Mouse (Mus musculus) midbrain, postnatal 0 days (tissue): ENCODE measurements around the gene Svbp. TPM values are rescaled to one million over a fixed set of nuclear protein-coding genes. Genes with fewer than 3 reads are reported as not detected.

ENCODE experiments used
- ATAC-seq: fragments of 200-750 bp; cut with Nextera tagmentation; 2 replicates; pipeline ENCODE4 v1.8.0; 2017; ENCODE audit warnings: moderate number of reproducible peaks, mild to moderate bottlenecking, moderate TSS enrichment, moderate library complexity; ENCODE audit not compliant: low FRiP score
- DNase-seq: peaks from one replicate; pipeline ENCODE4 v3.0.0-alpha.2; 2015; ENCODE audit warnings: low spot score
- H3K27ac ChIP-seq: fragments of 300-500 bp; sonication (generic); 2 replicates; pipeline ENCODE4 v1.5.1; 2014; ENCODE audit warnings: low read depth, mild to moderate bottlenecking, low read length, mixed read lengths
- H3K27me3 ChIP-seq: fragments of 300-500 bp; sonication (generic); 2 replicates; pipeline ENCODE4 v1.6.1; 2014; ENCODE audit warnings: low read length, control low read depth, mixed read lengths; ENCODE audit not compliant: insufficient read depth
- H3K36me3 ChIP-seq: fragments of 300-500 bp; sonication (generic); 2 replicates; pipeline ENCODE4 v1.6.1; 2014; ENCODE audit warnings: low read length, control low read depth, mixed read lengths; ENCODE audit not compliant: insufficient read depth
- H3K4me1 ChIP-seq: fragments of 300-500 bp; sonication (generic); 2 replicates; pipeline ENCODE4 v1.6.1; 2014; ENCODE audit warnings: mild to moderate bottlenecking, control low read depth, antibody characterized with exemption, low read length, mixed read lengths; ENCODE audit not compliant: insufficient read depth
- H3K4me2 ChIP-seq: fragments of 300-500 bp; sonication (generic); 2 replicates; pipeline ENCODE4 v1.6.1; 2014; ENCODE audit warnings: low read depth, mild to moderate bottlenecking, low read length, mixed read lengths; ENCODE audit not compliant: poor library complexity, severe bottlenecking
- H3K4me3 ChIP-seq: fragments of 300-500 bp; sonication (generic); 2 replicates; pipeline ENCODE4 v1.5.1; 2014; ENCODE audit warnings: low read depth, mild to moderate bottlenecking, low read length, moderate library complexity
- H3K9ac ChIP-seq: fragments of 300-500 bp; sonication (generic); replicated peaks from 2 replicates; pipeline ENCODE4 v1.6.1; 2014; ENCODE audit warnings: mild to moderate bottlenecking, low read length, moderate library complexity, mixed read lengths; ENCODE audit not compliant: poor library complexity, severe bottlenecking
- H3K9me3 ChIP-seq: fragments of 300-500 bp; sonication (generic); 2 replicates; pipeline ENCODE4 v1.6.1; 2016; ENCODE audit warnings: low read length, control low read depth
- CTCF ChIP-seq: IDR thresholded peaks from 2 replicates; pipeline ENCODE4 v1.5.1; 2016; ENCODE audit warnings: antibody characterized with exemption, mild to moderate bottlenecking
- WGBS: fragments of 180-500 bp; shearing (Covaris S2); extraction: QIAGEN DNeasy Blood & Tissue Kit; methylation state at CpG from one replicate; pipeline ENCODE4 v1.1.7; 2014; 5-methylcytosine and 5-hydroxymethylcytosine counted together
- polyA plus RNA-seq: library from polyadenylated mRNA; unstranded; fragments of >200 nt; fragmentation: Nextera tagmentation; extraction: Ambion mirVana; gene quantifications from 2 replicates; pipeline ENCODE4 v1.2.1, GENCODE M21; 2015
- total RNA-seq: library from RNA; depleted of rRNA; stranded (reverse); fragments of >200 nt; gene quantifications from 2 replicates; pipeline ENCODE4 v1.2.3, GENCODE M21; 2014

The Svbp gene
- total and polyA plus RNA-seq, 2 experiments from 2014 or later, result 66.3 to 196 TPM

DNA sequence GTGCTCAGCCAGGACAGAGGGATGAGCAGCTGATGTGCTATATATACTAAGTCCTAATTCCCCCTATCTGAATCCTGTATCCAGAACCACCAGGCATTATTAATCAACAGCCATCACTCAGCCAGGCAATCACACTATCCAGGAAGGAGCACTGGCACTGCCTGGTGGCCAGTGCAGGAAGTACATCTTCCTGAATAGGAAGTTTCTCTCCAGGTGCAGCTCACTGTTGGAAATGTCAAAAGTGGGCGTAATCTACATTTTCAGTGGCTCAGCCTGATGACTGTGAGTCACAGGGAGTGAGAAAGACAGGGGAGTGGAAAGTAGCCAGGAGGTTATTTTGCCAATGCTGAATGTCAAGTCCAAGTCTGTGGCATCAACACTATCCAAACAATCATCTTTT lies 28.6 kb downstream of the Svbp start:
- WGBS, result 96% methylated on average over 1 of the region's 1 CpGs
- H3K27me3 ChIP-seq, result no peaks in the 10 kb centered on the region
- DNase-seq (peak; percentile 22), ATAC-seq (no peak)
- H3K4me1 ChIP-seq, result no peaks in the 10 kb centered on the region
- no peak overlapping the region for H3K4me3 ChIP-seq
- H3K9ac ChIP-seq, result no peak overlapping the region
- no peak overlapping the region for H3K4me2 ChIP-seq
- H3K27ac ChIP-seq, result no peak overlapping the region
- peak; percentile 71 for TF ChIP-seq CTCF
- peaks cover 29% of the 10 kb centered on the region for H3K36me3 ChIP-seq
- H3K9me3 ChIP-seq, result no peaks in the 10 kb centered on the region

DNA sequence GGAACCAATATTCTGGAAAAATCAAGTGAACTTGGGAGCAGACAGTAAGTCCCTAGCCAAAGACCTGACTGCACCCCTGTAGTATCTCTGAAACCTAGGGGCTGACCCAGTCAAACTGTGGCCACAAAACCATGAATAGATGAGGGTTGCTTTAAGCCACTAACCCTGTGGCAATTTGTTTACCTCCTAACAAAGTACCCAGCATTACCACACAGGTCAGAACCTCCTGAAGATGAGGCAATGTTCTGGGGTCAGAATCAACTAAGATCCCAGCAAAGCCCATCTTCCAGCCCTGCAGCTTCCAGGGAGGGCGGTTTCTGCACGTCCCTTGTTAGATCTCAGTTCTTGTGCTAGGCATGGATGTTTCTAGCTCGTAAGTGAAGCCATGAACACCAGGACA lies 29.4 kb downstream of the Svbp start:
- 97% methylated on average over 3 of the region's 3 CpGs for WGBS
- Histone ChIP-seq H3K4me2 (no peak overlapping the region), H3K4me1 (no peaks in the 10 kb centered on the region), H3K4me3 (no peak overlapping the region), H3K36me3 (peaks cover 29% of the 10 kb centered on the region), H3K27ac (no peak overlapping the region), H3K9ac (no peak overlapping the region), H3K27me3 (no peaks in the 10 kb centered on the region), H3K9me3 (no peaks in the 10 kb centered on the region)
- TF ChIP-seq CTCF, result no peak
- DNase-seq, result no peak
- ATAC-seq, result no peak

DNA sequence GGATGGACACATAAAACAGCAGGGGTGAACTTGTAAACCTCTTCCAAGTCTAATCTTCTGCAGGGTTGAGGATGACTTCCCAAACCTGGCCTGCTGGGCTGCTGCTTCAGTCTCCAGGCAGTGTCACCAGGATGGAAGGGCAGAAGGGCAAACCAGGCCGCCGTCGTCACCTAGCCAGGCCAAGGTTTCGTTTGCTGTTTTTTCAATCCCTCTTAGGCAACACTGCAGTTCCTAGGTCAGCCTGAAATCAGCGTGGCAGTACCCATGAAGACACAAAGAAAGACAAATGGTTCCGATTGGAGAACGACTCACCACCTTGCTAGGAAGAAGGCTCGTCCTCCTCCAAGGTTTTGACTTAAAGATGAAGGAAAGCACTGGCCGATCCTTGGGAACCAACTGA lies 30.6 kb downstream of the Svbp start:
- no peak overlapping the region for H3K4me2 ChIP-seq
- TF ChIP-seq CTCF, result no peak
- H3K27me3 ChIP-seq, result no peaks in the 10 kb centered on the region
- H3K36me3 ChIP-seq, result peaks cover 29% of the 10 kb centered on the region
- no peak overlapping the region for H3K9ac ChIP-seq
- DNase-seq (no peak), ATAC-seq (no peak)
- H3K9me3 ChIP-seq, result no peaks in the 10 kb centered on the region
- H3K27ac ChIP-seq, result no peak overlapping the region
- WGBS, result 91% methylated on average over 9 of the region's 9 CpGs
- no peaks in the 10 kb centered on the region for H3K4me1 ChIP-seq
- H3K4me3 ChIP-seq, result no peak overlapping the region

DNA sequence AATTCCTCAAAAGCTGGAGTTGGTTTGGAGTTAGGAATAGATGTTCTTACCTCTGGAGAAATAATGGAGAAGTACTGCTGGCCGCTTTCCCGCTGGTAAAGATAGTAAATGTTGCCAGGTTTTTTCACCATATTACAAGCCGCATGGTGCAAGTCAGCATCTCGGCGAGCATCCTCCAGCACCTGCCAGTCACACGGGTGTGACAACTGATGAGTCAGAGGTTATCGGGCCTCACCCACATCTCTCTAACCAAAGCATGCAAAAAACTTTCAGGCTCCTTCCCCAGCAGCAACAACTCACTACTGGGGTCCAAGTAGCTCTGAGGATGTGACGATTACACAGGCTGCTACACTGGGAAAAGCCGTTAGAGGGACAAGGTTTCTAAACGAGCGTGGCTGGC lies 31.6 kb downstream of the Svbp start:
- ATAC-seq (no peak), DNase-seq (no peak)
- Histone ChIP-seq H3K9ac (no peak overlapping the region), H3K36me3 (peaks cover 29% of the 10 kb centered on the region), H3K9me3 (no peaks in the 10 kb centered on the region), H3K27me3 (no peaks in the 10 kb centered on the region), H3K4me2 (no peak overlapping the region), H3K4me1 (no peaks in the 10 kb centered on the region; the same call in 1 of the 2 replicates), H3K4me3 (no peak overlapping the region), H3K27ac (no peak overlapping the region)
- TF ChIP-seq CTCF, result no peak
- 93% methylated on average over 11 of the region's 11 CpGs for WGBS

DNA sequence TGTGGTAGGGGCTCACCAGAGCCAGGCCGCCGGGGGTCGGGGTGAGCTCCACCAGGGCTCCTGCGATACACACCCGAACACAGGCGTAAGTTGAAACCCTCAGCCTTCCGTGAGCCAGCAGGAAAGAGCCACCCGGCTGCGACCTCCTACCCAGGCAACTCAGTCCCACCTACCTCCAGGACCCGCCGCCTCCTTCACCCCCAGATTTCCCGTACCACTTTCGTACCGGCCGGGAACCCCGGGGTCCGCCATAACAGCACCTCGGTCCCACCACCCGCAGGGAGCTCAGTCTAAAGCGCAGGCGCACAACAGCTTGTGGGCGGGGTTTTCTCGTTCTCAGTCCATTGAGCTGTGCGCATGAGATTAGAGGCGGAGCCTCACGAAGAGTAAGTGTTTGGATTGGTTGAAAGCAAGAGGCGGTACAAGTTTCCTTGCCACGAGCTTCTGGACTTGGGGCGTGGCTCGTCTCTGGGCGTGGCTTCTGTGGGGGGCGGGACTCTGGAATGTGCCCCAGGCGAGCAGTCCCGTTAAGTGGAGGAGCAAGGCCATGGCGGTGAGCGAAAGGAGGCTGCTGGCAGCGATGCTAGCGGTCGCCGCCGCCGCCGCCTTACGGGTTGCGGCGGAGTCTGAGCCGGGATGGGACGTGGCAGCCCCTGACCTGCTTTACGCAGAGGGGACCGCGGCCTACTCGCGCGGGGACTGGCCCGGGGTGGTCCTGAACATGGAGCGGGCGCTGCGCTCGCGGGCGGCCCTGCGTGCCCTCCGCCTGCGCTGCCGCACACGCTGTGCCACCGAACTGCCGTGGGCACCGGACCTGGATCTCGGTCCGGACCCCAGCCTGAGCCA lies 37.5 kb downstream of the Svbp start, which contains the start of the genes AU022252 and P3h1:
TSS of gene AU022252 (minus strand) at position 303 of the 846 bp plus-strand sequence.
TSS of gene P3h1 (plus strand) at position 506 of the 846 bp plus-strand sequence.
- ATAC-seq (peak; percentile 96), DNase-seq (peak; percentile 99)
- peak within 1 kb of the TSS; percentile 74 for H3K9ac ChIP-seq
- peak within 1 kb of the TSS; percentile 57 for H3K27ac ChIP-seq
- under 1% methylated on average over 41 of the region's 71 CpGs for WGBS
- no peaks in the 10 kb centered on the region for H3K27me3 ChIP-seq
- peak within 1 kb of the TSS; percentile 91 for H3K4me3 ChIP-seq
- H3K36me3 ChIP-seq, result peaks cover 11% of the 10 kb centered on the region
- no peaks in the 10 kb centered on the region for H3K9me3 ChIP-seq
- H3K4me1 ChIP-seq, result peaks cover 8% of the 10 kb centered on the region; the same call in 1 of the 2 replicates
- H3K4me2 ChIP-seq, result peak within 1 kb of the TSS; percentile 86
- no peak for TF ChIP-seq CTCF

DNA sequence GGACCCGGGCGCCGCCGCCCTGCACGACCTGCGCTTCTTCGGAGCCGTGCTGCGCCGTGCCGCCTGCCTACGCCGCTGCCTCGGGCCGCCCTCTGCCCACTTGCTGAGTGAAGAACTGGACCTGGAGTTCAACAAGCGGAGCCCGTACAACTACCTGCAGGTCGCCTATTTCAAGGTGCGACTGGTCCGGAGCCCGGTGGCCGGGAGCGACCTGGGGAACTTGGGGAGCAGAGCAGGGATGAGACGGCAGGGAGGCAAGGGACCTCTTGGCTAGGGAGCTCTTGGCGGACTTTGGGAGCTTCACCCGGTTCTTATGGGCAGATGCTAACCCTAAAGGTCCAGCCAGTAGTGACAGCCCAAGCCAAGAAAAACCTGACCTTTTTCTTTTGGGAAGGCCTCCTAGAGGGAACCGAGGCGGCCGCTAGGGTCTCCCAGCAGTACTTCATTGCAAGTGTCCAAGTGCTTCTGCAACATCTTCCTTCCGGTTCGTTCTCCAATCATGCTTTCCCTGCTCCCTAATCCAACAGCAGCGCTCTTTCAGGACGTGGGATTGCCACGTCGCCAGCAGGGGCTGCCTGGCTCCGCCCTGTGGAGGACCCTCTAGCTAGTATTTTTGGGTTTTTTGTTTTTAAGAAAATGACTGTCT lies 38.3 kb downstream of the Svbp start:
- Histone ChIP-seq H3K4me3 (peak overlapping the region; percentile 91), H3K9ac (peak overlapping the region; percentile 74), H3K9me3 (no peaks in the 10 kb centered on the region), H3K36me3 (peaks cover 13% of the 10 kb centered on the region), H3K4me2 (peak overlapping the region; percentile 86), H3K4me1 (peaks cover 8% of the 10 kb centered on the region; the same call in 1 of the 2 replicates), H3K27me3 (no peaks in the 10 kb centered on the region), H3K27ac (peak overlapping the region; percentile 57)
- DNase-seq (peak; percentile 79), ATAC-seq (peak; percentile 6)
- peak; percentile 62 for TF ChIP-seq CTCF
- WGBS, result under 1% methylated on average over 28 of the region's 36 CpGs
